Mouse (Mus musculus): ENCODE results near the gene Gpm6a. TPM values are rescaled to one million over a fixed set of nuclear protein-coding genes. Genes with fewer than 3 reads are reported as not detected.
"Not testable (repeated sequence)": the region's sequence is repeated elsewhere in the genome, so short reads cannot be mapped to it uniquely, and the experiment has no call there.

Gene Gpm6a
- polyA plus RNA-seq, 1 experiment, result 1.1 TPM

GRCm38 (mm10) chr8:55048396-55048795 lies 93.8 kb downstream of the Gpm6a start:
- H3K4me1 ChIP-seq (ENCODE audit: control insufficient read depth, insufficient read depth, insufficient read length, low read length), result no peaks in the 10 kb centered on the region
- H3K4me3 ChIP-seq (ENCODE audit: insufficient read depth, low read depth, low read length), result no peak overlapping the region
- no peak overlapping the region for H3K27ac ChIP-seq (replicated peaks; ENCODE audit: low read depth, low read length)

GRCm38 (mm10) chr8:55049979-55050378 lies 95.3 kb downstream of the Gpm6a start:
- no peaks in the 10 kb centered on the region for H3K4me1 ChIP-seq (ENCODE audit: control insufficient read depth, insufficient read depth, insufficient read length, low read length)
- no peak overlapping the region for H3K4me3 ChIP-seq (ENCODE audit: insufficient read depth, low read depth, low read length)
- H3K27ac ChIP-seq (replicated peaks; ENCODE audit: low read depth, low read length), result no peak overlapping the region

DNA sequence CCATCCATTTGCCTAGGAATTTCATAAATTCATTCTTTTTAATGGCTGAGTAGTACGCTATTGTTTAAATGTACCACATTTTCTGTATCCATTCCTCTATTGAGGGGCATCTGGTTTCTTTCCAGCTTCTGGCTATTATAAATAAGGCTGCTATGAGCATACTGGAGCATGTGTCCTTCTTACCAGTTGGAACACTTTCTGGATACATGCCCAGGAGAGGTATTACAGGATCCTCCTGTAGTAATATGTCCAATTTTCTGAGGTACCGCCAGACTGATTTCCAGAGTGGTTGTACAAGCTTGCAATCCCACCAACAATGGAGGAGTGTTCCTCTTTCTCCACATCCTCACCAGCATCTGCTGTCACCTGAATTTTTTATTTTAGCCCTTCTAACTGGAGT lies 114.2 kb downstream of the Gpm6a start:
- not testable (repeated sequence) for H3K4me3 ChIP-seq (ENCODE audit: insufficient read depth, low read depth, low read length); H3K27ac ChIP-seq (replicated peaks; ENCODE audit: low read depth, low read length); H3K4me1 ChIP-seq (ENCODE audit: control insufficient read depth, insufficient read depth, insufficient read length, low read length)

DNA sequence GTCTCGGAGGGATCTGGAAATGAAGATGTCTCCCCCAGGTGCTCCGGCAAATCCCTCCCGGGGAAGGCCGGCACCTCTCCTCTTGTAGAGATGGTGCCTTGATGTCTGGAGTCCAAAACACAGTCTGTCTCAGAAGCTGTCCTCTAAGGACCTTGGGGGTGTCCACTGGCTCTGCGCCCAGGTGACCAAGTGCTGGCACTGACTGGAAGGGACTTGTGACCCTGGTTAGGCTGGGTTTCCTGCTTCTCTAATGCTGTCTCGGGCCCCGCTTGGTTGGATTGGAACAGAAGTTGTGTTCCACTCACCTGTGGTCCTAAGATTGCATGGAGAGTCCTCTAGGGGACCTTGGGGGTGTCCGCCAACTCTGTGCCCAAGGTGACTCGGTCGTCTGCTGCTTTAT lies 118.8 kb downstream of the Gpm6a start:
- Histone ChIP-seq H3K4me3 (ENCODE audit: insufficient read depth, low read depth, low read length) (no peak overlapping the region), H3K27ac (replicated peaks; ENCODE audit: low read depth, low read length) (no peak overlapping the region), H3K4me1 (ENCODE audit: control insufficient read depth, insufficient read depth, insufficient read length, low read length) (no peaks in the 10 kb centered on the region)

DNA sequence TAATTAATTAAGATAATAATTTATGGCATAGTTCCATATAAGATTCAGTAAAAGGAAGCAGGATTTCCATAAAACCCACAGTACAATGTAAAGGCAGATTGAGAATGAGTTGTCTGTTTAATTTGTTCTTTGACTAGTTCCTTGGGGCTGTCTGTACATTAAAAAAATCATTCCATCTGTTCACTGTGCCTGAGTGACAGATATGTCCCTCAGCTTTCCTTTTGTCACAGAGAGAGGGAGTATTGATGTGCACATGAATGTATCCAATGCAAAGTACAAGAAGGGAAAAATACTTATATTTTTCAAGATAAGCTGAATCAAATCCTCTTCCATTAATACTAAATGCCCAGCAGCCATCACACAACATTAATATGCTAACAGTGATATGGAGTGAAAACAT lies 147.6 kb downstream of the Gpm6a start:
- Histone ChIP-seq H3K4me1 (ENCODE audit: control insufficient read depth, insufficient read depth, insufficient read length, low read length) (no peaks in the 10 kb centered on the region), H3K4me3 (ENCODE audit: insufficient read depth, low read depth, low read length) (no peak overlapping the region), H3K27ac (replicated peaks; ENCODE audit: low read depth, low read length) (no peak overlapping the region)

- H3K27ac ChIP-seq (replicated peaks; ENCODE audit: low read depth, low read length), result no peak overlapping the region
- H3K4me1 ChIP-seq (ENCODE audit: control insufficient read depth, insufficient read depth, insufficient read length, low read length), result no peaks in the 10 kb centered on the region
- H3K4me3 ChIP-seq (ENCODE audit: insufficient read depth, low read depth, low read length), result no peak overlapping the region
These were observed 148.4 kb downstream of the Gpm6a start for GRCm38 (mm10) chr8:55103065-55103464.

GRCm38 (mm10) chr8:55103891-55104481 lies 149.3 kb downstream of the Gpm6a start:
- H3K4me3 ChIP-seq (ENCODE audit: insufficient read depth, low read depth, low read length), result no peak overlapping the region
- H3K27ac ChIP-seq (replicated peaks; ENCODE audit: low read depth, low read length), result no peak overlapping the region

More at GRCm38 (mm10) chr8:55103891-55104481, 149.3 kb downstream of the Gpm6a start:
- no peaks in the 10 kb centered on the region for H3K4me1 ChIP-seq (ENCODE audit: control insufficient read depth, insufficient read depth, insufficient read length, low read length)

Other genes with a start within 250 kb of the Gpm6a start
- not detected in 2 replicates for gene Wdr17, start 67.7 kb upstream of the Gpm6a start, polyA plus RNA-seq (2012; ENCODE audit: insufficient read depth, insufficient read length, missing spikeins)

Measured in brown adipose tissue, adult 24 weeks (tissue).